Mouse (Mus musculus) hindbrain, embryonic 13.5 days (tissue): ENCODE measurements at regions not wholly inside any gene's neighbourhood (a gene's known extent, or its start where the extent isn't known, plus 50 kb on each side); places are given as distances from the start of the nearest gene placed in this dataset.

Source experiments
- ATAC-seq: fragments of 200-750 bp; cut with Nextera tagmentation; 2 replicates; pipeline ENCODE4 v1.8.0; 2017; ENCODE audit warnings: moderate TSS enrichment; ENCODE audit not compliant: low FRiP score
- H3K27ac ChIP-seq: fragments of 300-500 bp; sonication (generic); 2 replicates; pipeline ENCODE4 v1.5.1; 2015; ENCODE audit warnings: inconsistent platforms, mild to moderate bottlenecking, moderate library complexity
- H3K27me3 ChIP-seq: fragments of 300-500 bp; sonication (generic); 2 replicates; pipeline ENCODE4 v1.6.1; 2015; ENCODE audit warnings: mild to moderate bottlenecking, inconsistent platforms
- H3K36me3 ChIP-seq: fragments of 300-500 bp; sonication (generic); 2 replicates; pipeline ENCODE4 v1.6.1; 2015; ENCODE audit warnings: mild to moderate bottlenecking, inconsistent platforms
- H3K4me1 ChIP-seq: fragments of 300-500 bp; sonication (generic); replicated peaks from 2 replicates; pipeline ENCODE4 v1.6.1; 2015; ENCODE audit warnings: inconsistent platforms
- H3K4me2 ChIP-seq: fragments of 300-500 bp; sonication (generic); 2 replicates; pipeline ENCODE4 v1.6.1; 2015; ENCODE audit warnings: inconsistent platforms, mild to moderate bottlenecking, moderate library complexity
- H3K4me3 ChIP-seq: fragments of 300-500 bp; sonication (generic); 2 replicates; pipeline ENCODE4 v1.5.1; 2015; ENCODE audit warnings: mild to moderate bottlenecking, inconsistent platforms
- H3K9ac ChIP-seq: fragments of 300-500 bp; sonication (generic); 2 replicates; pipeline ENCODE4 v1.6.1; 2015; ENCODE audit warnings: mild to moderate bottlenecking, inconsistent platforms
- H3K9me3 ChIP-seq: fragments of 300-500 bp; sonication (generic); 2 replicates; pipeline ENCODE4 v1.6.1; 2016; ENCODE audit warnings: inconsistent platforms
- WGBS: fragments of 180-500 bp; shearing (Covaris S2); methylation state at CpG from one replicate; pipeline ENCODE4 v1.1.7; 2015; 5-methylcytosine and 5-hydroxymethylcytosine counted together

DNA sequence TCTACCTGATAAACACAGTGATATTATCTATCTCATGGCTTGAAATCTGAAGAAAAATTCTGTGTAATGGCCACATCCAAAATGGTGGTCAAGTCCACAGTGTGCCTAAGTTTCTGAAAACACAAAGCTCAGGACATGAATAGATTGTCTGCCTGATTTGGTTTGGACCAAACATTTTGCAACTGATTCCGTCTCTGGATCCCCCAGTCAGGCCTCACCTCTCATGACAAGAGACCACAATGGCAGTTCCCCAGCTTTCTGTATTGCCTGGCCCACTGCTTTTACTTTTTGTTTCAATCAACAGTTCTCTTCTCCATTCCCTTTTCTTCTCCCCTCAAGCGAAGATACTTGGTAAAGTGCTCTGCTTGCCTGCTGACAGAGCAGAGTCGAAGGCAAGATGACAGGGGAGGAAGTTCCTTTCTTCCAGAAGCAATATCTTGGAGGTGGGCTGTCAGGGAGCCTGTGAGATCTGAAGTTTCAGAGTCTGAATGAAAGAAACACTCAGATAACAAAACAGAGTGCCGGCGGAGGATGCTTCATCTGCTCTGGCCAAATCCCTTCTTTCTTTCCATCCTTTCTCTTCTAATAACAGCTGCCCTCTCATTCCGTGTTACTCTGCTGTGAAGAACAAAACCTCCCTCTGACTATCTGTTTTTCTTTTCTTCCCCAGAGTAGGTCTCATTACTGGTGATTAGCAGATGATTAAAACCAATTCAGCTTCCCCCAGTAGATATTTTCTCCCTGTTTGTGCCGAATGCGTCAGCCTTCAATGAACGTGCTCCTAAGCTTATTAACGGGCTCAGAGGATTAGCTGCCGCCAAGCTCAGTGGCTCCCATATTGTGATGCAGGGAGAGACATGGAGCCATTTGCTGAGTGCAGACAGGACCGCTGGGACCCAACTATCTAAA is 360.7 kb downstream of the Tmem182 start:
- Histone ChIP-seq H3K4me1 (no peaks in the 10 kb centered on the region), H3K9ac (no peak overlapping the region), H3K4me3 (no peak overlapping the region), H3K9me3 (no peaks in the 10 kb centered on the region), H3K4me2 (0 out of 2 replicates have a peak overlapping the region, but pooled peaks have one; percentile 16), H3K36me3 (no peaks in the 10 kb centered on the region), H3K27me3 (no peaks in the 10 kb centered on the region), H3K27ac (peak overlapping the region; percentile 26; the same call in 1 of the 2 replicates)
- WGBS = 38% methylated on average over 12 of the region's 12 CpGs
- no peak for ATAC-seq

GRCm38 (mm10) chr1:41166787-41167420 is 361.5 kb downstream of the Tmem182 start:
- Histone ChIP-seq H3K27ac (no peak overlapping the region), H3K36me3 (no peaks in the 10 kb centered on the region), H3K27me3 (no peaks in the 10 kb centered on the region), H3K4me2 (no peak overlapping the region), H3K4me1 (no peaks in the 10 kb centered on the region), H3K9me3 (no peaks in the 10 kb centered on the region), H3K9ac (no peak overlapping the region), H3K4me3 (no peak overlapping the region)
- ATAC-seq = no peak
- WGBS = 70% methylated on average over 4 of the region's 4 CpGs

DNA sequence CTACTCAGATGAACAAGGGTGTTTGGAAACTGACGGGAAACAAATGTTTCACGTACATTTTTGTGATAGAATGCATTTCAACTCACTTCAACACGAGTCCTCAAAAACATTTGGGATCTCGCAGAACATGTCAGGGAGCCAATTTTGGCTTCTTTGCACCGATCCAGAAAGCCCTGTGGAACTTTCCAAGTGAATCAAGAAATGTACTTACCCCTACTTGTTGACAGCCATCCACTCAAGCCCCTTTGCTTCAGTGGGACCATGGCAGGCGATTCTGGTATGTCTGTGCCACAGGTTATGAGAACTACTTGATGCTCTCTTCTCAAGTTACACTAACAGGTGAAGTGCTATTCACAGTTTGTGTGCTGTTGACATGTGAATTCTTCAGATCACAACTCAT is 381.6 kb downstream of the Tmem182 start:
- H3K4me1 ChIP-seq = peaks cover 7% of the 10 kb centered on the region; the same call in 1 of the 2 replicates
- no peaks in the 10 kb centered on the region for H3K36me3 ChIP-seq
- no peak overlapping the region for H3K27ac ChIP-seq
- ATAC-seq = no peak
- H3K27me3 ChIP-seq = 0 out of 2 replicates have a peak, but pooled peaks cover 3% of the 10 kb centered on the region
- 87% methylated on average over 6 of the region's 6 CpGs for WGBS
- H3K4me3 ChIP-seq = no peak overlapping the region
- no peak overlapping the region for H3K4me2 ChIP-seq
- no peaks in the 10 kb centered on the region for H3K9me3 ChIP-seq
- no peak overlapping the region for H3K9ac ChIP-seq

- H3K9ac ChIP-seq = no peak overlapping the region
- no peaks in the 10 kb centered on the region for H3K36me3 ChIP-seq
- peaks cover 4% of the 10 kb centered on the region; the same call in 1 of the 2 replicates for H3K9me3 ChIP-seq
- no peaks in the 10 kb centered on the region for H3K27me3 ChIP-seq
- H3K4me3 ChIP-seq = no peak overlapping the region
- H3K27ac ChIP-seq = no peak overlapping the region
- WGBS = 84% methylated on average over 2 of the region's 2 CpGs
- no peak overlapping the region for H3K4me2 ChIP-seq
- no peaks in the 10 kb centered on the region for H3K4me1 ChIP-seq
- ATAC-seq = no peak
These were observed 407.5 kb downstream of the Tmem182 start for GRCm38 (mm10) chr1:41212876-41213275.

DNA sequence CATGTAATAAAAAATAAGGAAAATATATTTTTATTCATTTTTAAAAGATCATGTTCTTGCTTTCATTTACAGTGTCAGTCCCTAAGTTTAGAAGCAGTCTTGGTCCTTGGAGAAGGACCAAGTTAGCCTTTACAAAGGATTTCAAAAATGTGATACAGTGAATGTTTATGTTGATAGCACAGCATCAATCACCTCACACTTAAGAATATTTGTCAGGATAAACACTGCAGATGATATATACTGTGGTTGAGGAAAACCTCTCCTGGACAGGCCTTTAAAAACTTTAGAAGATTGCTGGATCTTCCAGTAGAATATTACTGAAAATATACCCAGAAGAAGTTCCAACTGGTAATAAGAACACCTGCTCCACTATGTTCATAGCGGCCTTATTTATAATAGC is 420.4 kb downstream of the Tmem182 start:
- H3K9me3 ChIP-seq = no peaks in the 10 kb centered on the region
- no peak overlapping the region for H3K27ac ChIP-seq
- no peak overlapping the region for H3K4me2 ChIP-seq
- no peak overlapping the region for H3K4me3 ChIP-seq
- no peak for ATAC-seq
- H3K27me3 ChIP-seq = no peaks in the 10 kb centered on the region
- H3K9ac ChIP-seq = no peak overlapping the region
- H3K4me1 ChIP-seq = no peaks in the 10 kb centered on the region
- no peaks in the 10 kb centered on the region for H3K36me3 ChIP-seq
- WGBS = 96% methylated on average over 1 of the region's 1 CpGs

- no peak for ATAC-seq
- no peak overlapping the region for H3K4me2 ChIP-seq
- H3K9me3 ChIP-seq = no peaks in the 10 kb centered on the region
- no peak overlapping the region for H3K27ac ChIP-seq
- H3K36me3 ChIP-seq = no peaks in the 10 kb centered on the region
- H3K9ac ChIP-seq = no peak overlapping the region
- 84% methylated on average over 7 of the region's 7 CpGs for WGBS
- H3K27me3 ChIP-seq = no peaks in the 10 kb centered on the region
- no peak overlapping the region for H3K4me3 ChIP-seq
- no peaks in the 10 kb centered on the region for H3K4me1 ChIP-seq
These were observed 429.9 kb downstream of the Tmem182 start for GRCm38 (mm10) chr1:41235335-41235734.

DNA sequence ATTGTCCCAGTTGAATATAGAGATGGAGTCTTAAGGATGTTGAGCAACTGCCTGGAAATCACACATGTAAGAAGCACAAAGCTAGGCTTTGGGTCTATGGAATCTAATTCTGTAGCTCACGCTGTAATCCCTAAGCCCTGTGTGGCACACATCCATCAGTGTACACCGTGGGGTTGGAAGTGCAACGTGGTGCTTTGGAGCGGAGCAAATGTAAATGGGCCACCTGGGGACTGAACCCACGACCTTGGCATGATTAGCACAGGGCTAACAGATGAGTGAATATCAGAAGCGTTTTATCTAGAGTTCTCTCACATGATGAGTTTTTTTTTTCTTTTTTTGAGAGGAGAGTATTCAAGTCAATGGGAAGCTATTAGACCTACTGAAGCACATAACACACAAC is 437.6 kb downstream of the Tmem182 start:
- H3K9ac ChIP-seq = no peak overlapping the region
- WGBS = 33% methylated on average over 6 of the region's 6 CpGs
- no peak overlapping the region for H3K27ac ChIP-seq
- H3K4me2 ChIP-seq = no peak overlapping the region
- no peaks in the 10 kb centered on the region for H3K36me3 ChIP-seq
- H3K27me3 ChIP-seq = no peaks in the 10 kb centered on the region
- H3K4me1 ChIP-seq = peaks cover 3% of the 10 kb centered on the region; the same call in 1 of the 2 replicates
- no peaks in the 10 kb centered on the region for H3K9me3 ChIP-seq
- H3K4me3 ChIP-seq = no peak overlapping the region
- no peak for ATAC-seq

- 86% methylated on average over 12 of the region's 12 CpGs for WGBS
These were observed 439.2 kb downstream of the Tmem182 start for GRCm38 (mm10) chr1:41244627-41245026.

GRCm38 (mm10) chr1:41264214-41264613 is 458.8 kb downstream of the Tmem182 start:
- no peaks in the 10 kb centered on the region for H3K9me3 ChIP-seq
- no peak overlapping the region for H3K4me3 ChIP-seq
- no peaks in the 10 kb centered on the region for H3K27me3 ChIP-seq
- no peak overlapping the region for H3K9ac ChIP-seq
- 37% methylated on average over 10 of the region's 10 CpGs for WGBS
- no peak for ATAC-seq
- H3K27ac ChIP-seq = no peak overlapping the region
- H3K36me3 ChIP-seq = no peaks in the 10 kb centered on the region
- no peaks in the 10 kb centered on the region for H3K4me1 ChIP-seq
- H3K4me2 ChIP-seq = no peak overlapping the region

More at GRCm38 (mm10) chr1:41244627-41245026, 439.2 kb downstream of the Tmem182 start:
- no peaks in the 10 kb centered on the region for H3K36me3 ChIP-seq
- no peak overlapping the region for H3K9ac ChIP-seq
- no peaks in the 10 kb centered on the region for H3K9me3 ChIP-seq
- no peak overlapping the region for H3K27ac ChIP-seq
- H3K4me1 ChIP-seq = peaks cover 3% of the 10 kb centered on the region; the same call in 1 of the 2 replicates
- no peaks in the 10 kb centered on the region for H3K27me3 ChIP-seq
- no peak overlapping the region for H3K4me2 ChIP-seq
- no peak overlapping the region for H3K4me3 ChIP-seq
- ATAC-seq = no peak

GRCm38 (mm10) chr1:41271111-41271730 is 465.8 kb downstream of the Tmem182 start:
- WGBS = 19% methylated on average over 4 of the region's 4 CpGs
- Histone ChIP-seq H3K4me2 (0 out of 2 replicates have a peak overlapping the region, but pooled peaks have one; percentile 7), H3K36me3 (no peaks in the 10 kb centered on the region), H3K4me3 (no peak overlapping the region), H3K4me1 (peaks cover 34% of the 10 kb centered on the region), H3K9ac (no peak overlapping the region), H3K9me3 (no peaks in the 10 kb centered on the region), H3K27ac (no peak overlapping the region), H3K27me3 (0 out of 2 replicates have a peak, but pooled peaks cover 4% of the 10 kb centered on the region)
- ATAC-seq = peak; percentile 40; the same call in 1 of the 2 replicates

GRCm38 (mm10) chr1:41274573-41275270 is 469.3 kb downstream of the Tmem182 start:
- Histone ChIP-seq H3K9me3 (no peaks in the 10 kb centered on the region), H3K27ac (peak overlapping the region; percentile 67), H3K4me1 (peaks cover 34% of the 10 kb centered on the region), H3K27me3 (0 out of 2 replicates have a peak, but pooled peaks cover 4% of the 10 kb centered on the region), H3K4me3 (no peak overlapping the region), H3K4me2 (peak overlapping the region; percentile 43), H3K9ac (peak overlapping the region; percentile 35; the same call in 1 of the 2 replicates), H3K36me3 (no peaks in the 10 kb centered on the region)
- peak; percentile 62; the same call in 1 of the 2 replicates for ATAC-seq
- 8% methylated on average over 10 of the region's 10 CpGs for WGBS
